ENCODE assay signal across 12 mouse cellular contexts in genomic region chr15:82777856-82778255, GRCm38 (mm10). TPM values are rescaled to one million over a fixed set of nuclear protein-coding genes. Genes with fewer than 3 reads are reported as not detected.
"Had no signal": no experiment of that assay in that cellular context is flagged by ENCODE, and none has a peak within 500 bp of the region (broad histone marks: within the 10 kb centered on the region; RNA-seq: fewer than 3 reads in every experiment).

No protein-coding gene starts in this region.

RNA-seq across cellular contexts. Expression of gene Cyp2d40, which starts 13.9 kb away (rescaled TPM):
- polyA plus RNA-seq: neural tube, embryonic 13.5 days; neural tube, embryonic 14.5 days; neural tube, embryonic 15.5 days; small intestine, adult 2 months; spleen, adult 2 months; stomach, embryonic 14.5 days; stomach, embryonic 15.5 days; stomach, embryonic 16.5 days; stomach, postnatal 0 days; testis, adult 2 months; thymus, postnatal 0 days; urinary bladder, adult 2 months had no signal

RNA-seq across cellular contexts. Expression of gene Cyp2d26, which starts 16.2 kb away (rescaled TPM):
- polyA plus RNA-seq: neural tube, embryonic 14.5 days; neural tube, embryonic 15.5 days had no signal
